Mouse (Mus musculus) kidney, adult 2 months (tissue): ENCODE measurements around the gene Pard6b. TPM values are rescaled to one million over a fixed set of nuclear protein-coding genes. Genes with fewer than 3 reads are reported as not detected.

Experiments
- DNase-seq: peaks from one replicate; pipeline ENCODE4 v3.0.0; 2021
- H3K27ac ChIP-seq: fragments of 200-500 bp; 2 replicates; pipeline ENCODE4 v1.5.1; 2012; ENCODE audit warnings: low read depth, low read length, control low read depth, inconsistent platforms; ENCODE audit not compliant: insufficient read depth
- H3K27me3 ChIP-seq: fragments of 200-500 bp; replicated peaks from 2 replicates; pipeline ENCODE4 v1.6.1; 2012; ENCODE audit warnings: mild to moderate bottlenecking, moderate library complexity, low read length, inconsistent platforms; ENCODE audit not compliant: control insufficient read depth, insufficient read depth
- H3K36me3 ChIP-seq: fragments of 200-500 bp; 2 replicates; pipeline ENCODE4 v1.6.1; 2012; ENCODE audit warnings: mild to moderate bottlenecking, moderate library complexity, low read length, inconsistent platforms; ENCODE audit not compliant: control insufficient read depth, insufficient read depth
- H3K4me1 ChIP-seq: fragments of 200-500 bp; 2 replicates; pipeline ENCODE4 v1.6.1; 2011; ENCODE audit warnings: low read length; ENCODE audit not compliant: control insufficient read depth, insufficient read depth
- H3K4me3 ChIP-seq: fragments of 200-500 bp; 2 replicates; pipeline ENCODE4 v1.5.1; 2011; ENCODE audit warnings: mild to moderate bottlenecking, low read depth, low read length, control low read depth; ENCODE audit not compliant: insufficient read depth
- CTCF ChIP-seq: fragments of 200-500 bp; conservative IDR thresholded peaks from 2 replicates; pipeline ENCODE4 v1.5.1; 2011; ENCODE audit warnings: low read depth, mild to moderate bottlenecking, control low read depth, low read length, moderate library complexity, mixed read lengths; ENCODE audit not compliant: insufficient read depth, insufficient read length
- POLR2A ChIP-seq: fragments of 200-500 bp; IDR thresholded peaks from one replicate; pipeline ENCODE4 v1.6.1; 2011; ENCODE audit warnings: low read depth, low read length, control low read depth
- WGBS: fragments of 180-500 bp; shearing (Covaris S2); methylation state at CpG from one replicate; pipeline ENCODE4 v1.1.7; 2018; 5-methylcytosine and 5-hydroxymethylcytosine counted together
- polyA plus RNA-seq: library from polyadenylated mRNA; depleted of rRNA; stranded (reverse); fragments of >200 nt; gene quantifications from 2 replicates; pipeline ENCODE4 v1.2.3, GENCODE M21; 2012; rRNA removed

Gene Pard6b
- polyA plus RNA-seq, 1 experiment = 44.4 TPM

DNA sequence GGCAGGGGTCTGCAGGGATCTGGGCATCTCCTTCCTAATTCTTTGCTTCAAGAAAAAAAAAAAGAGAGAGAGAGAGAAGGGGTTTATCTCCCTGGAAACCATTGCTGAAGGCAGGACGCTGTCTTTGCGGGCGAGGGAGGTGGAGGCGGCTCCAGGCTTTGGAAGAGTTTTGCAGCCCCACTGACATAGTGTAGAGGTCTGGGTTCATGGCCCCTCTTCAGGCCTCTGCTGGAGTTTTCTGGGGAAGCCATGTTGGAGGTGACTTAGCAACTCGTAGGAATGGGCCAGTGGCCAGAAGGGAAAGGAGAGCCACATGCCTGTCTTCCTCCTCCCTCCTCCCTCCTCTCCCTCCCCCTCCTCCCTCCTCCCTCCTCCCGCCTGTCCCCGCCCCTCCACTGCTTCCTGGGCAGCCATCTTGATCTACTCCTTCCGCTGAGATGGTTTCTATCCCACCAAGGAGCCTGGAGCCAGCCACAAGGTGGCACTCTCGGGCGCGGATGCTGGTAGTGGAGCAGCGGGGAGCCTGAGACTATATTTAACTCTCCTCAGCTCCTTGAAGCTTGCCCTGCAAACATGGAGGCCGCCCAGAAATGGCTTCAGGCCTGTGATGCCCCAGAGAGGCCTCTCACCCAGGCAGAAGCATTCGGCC, 47.5 kb downstream of the Pard6b start:
- H3K4me1 ChIP-seq = peaks cover 6% of the 10 kb centered on the region
- no peak overlapping the region for H3K4me3 ChIP-seq
- H3K27me3 ChIP-seq = no peaks in the 10 kb centered on the region
- TF ChIP-seq POLR2A = no peak
- TF ChIP-seq CTCF = peak; percentile 64
- DNase-seq = peak; percentile 94
- no peaks in the 10 kb centered on the region for H3K36me3 ChIP-seq
- H3K27ac ChIP-seq = peak overlapping the region; percentile 25
- WGBS = 41% methylated on average over 12 of the region's 14 CpGs

DNA sequence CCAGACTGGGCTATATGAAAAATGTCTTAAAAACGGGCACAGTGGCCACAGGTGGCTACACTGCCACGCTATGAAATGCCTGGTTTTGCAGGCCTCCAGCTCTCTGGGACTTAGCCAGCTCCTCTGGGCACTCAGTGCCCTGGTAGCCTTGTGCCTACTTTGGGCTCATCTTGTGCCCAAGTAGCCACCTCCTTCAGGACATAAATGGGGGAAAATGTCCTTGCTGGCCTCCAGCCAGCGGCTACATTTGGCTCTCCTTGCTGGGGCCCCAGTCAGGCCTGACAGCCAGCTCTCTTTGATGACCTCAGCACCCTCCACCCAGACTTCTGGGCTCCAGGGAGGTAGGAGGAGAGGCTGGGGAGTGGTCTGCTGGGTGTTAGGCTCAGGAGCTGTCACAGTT, 49.2 kb downstream of the Pard6b start:
- no peak for DNase-seq
- peaks cover 6% of the 10 kb centered on the region; the same call in 1 of the 2 replicates for H3K4me1 ChIP-seq
- 82% methylated on average over 3 of the region's 3 CpGs for WGBS
- no peak overlapping the region for H3K27ac ChIP-seq
- H3K4me3 ChIP-seq = no peak overlapping the region
- no peaks in the 10 kb centered on the region for H3K36me3 ChIP-seq
- no peaks in the 10 kb centered on the region for H3K27me3 ChIP-seq
- no peak for TF ChIP-seq CTCF

DNA sequence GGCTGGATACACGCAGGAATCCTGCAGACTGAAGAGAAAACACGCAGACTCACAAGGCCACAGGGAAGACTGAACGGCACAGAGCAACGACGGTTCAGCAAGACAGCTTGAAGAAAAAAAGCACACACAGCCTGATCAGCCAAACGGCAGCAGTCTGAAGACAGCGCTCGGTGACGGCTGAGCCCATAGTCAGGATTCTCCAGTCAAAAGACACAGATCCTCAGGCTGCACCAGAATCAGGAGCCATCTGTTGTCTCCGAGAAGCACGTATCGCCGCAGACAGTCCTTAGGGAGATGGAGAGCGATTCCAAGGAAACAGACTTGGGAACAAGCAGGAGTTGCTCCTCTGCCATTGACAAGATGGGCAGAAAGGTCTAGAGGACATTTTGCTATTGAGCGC, 56.4 kb downstream of the Pard6b start:
- no peaks in the 10 kb centered on the region for H3K36me3 ChIP-seq
- no peak overlapping the region for H3K4me3 ChIP-seq
- H3K27ac ChIP-seq = no peak overlapping the region
- WGBS = 79% methylated on average over 15 of the region's 15 CpGs
- no peaks in the 10 kb centered on the region for H3K4me1 ChIP-seq
- TF ChIP-seq POLR2A (no peak), CTCF (no peak)
- no peak for DNase-seq
- H3K27me3 ChIP-seq = no peaks in the 10 kb centered on the region

DNA sequence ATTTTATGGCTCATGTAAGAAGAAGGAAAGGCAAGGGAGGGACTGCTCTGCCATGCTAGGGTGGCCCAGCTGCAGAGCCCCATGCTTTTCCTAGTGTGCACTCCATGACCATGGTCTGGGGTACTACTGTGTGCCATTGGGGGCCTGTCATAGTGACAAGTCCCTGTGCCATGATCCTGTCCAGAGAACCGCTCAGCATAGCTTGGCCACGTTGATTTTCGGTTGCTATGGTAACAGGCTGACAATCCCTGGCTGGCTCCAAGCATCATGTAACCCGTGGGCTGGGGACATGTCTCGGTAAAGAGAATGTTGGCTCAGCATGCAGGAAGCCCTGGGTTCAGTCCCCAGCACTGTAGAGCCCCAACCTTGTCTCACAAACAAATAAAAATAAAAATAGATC, 63.0 kb downstream of the Pard6b start:
- 50% methylated on average over 5 of the region's 5 CpGs for WGBS

DNA sequence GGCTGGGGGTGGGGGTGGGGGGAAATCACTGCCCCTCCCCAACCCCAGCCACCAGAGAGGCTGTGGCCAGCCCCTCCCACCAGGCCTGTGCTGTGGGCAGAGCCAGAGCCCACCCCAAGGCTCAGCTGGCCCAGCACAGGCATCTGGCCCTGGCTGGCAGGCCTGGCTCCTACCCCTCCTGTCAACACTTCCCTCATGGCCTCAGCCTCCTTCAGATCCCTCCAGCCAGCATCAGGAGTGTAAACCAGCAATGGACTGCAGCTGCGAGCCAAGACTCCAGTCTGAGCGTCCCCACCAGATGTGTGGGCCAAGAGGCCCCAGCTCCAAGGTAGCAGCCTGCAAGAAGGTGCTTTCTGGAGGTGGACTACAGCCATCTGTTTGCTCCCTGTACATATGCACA, 64.6 kb downstream of the Pard6b start:
- Histone ChIP-seq H3K27ac (no peak overlapping the region), H3K27me3 (no peaks in the 10 kb centered on the region), H3K36me3 (no peaks in the 10 kb centered on the region), H3K4me3 (no peak overlapping the region), H3K4me1 (peaks cover 7% of the 10 kb centered on the region)
- DNase-seq = no peak
- TF ChIP-seq POLR2A (no peak), CTCF (no peak)
- 88% methylated on average over 2 of the region's 2 CpGs for WGBS

More for the DNA sequence above, 63.0 kb downstream of the Pard6b start:
- H3K27ac ChIP-seq = no peak overlapping the region
- no peaks in the 10 kb centered on the region for H3K27me3 ChIP-seq
- no peak for TF ChIP-seq CTCF
- TF ChIP-seq POLR2A = no peak
- no peak for DNase-seq
- no peaks in the 10 kb centered on the region for H3K36me3 ChIP-seq
- H3K4me1 ChIP-seq = peaks cover 7% of the 10 kb centered on the region
- no peak overlapping the region for H3K4me3 ChIP-seq

DNA sequence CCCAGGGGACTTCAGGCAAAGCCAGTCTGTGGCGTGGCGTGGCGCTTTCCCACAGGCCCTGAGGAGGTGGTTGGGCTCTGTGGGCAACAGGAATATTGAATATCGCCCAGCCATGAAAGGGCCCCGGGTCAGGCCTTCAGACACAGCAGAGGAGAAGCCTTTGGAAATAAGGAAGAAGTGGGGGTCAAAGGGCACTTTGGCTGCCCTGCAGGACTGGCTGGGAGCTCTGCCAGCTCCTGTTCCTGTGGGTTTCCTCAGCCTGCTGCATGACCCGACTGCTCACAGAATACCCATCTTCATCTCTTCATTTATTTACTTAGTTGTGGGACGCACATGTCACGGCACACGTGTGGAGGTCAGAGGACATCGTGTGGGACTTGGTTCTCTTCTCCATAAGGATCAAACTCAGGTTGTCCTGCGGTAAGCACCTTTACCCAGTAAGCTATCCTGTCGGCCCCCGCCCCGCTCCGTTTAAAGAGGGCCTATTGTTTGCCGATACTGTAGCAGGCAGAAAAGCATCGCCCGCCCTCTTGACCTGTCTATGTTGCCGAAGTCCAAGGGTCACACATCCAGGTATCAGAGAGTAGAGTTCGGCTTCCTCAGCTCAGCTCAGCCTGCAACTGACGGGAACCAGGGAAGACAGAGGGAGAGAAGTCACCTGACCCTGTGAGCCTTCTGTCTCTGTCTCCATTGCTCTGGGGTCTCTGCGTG, 67.1 kb downstream of the Pard6b start:
- H3K36me3 ChIP-seq = no peaks in the 10 kb centered on the region
- H3K4me3 ChIP-seq = no peak overlapping the region
- peak overlapping the region; percentile 69 for H3K27ac ChIP-seq
- peak; percentile 91 for DNase-seq
- H3K4me1 ChIP-seq = peaks cover 7% of the 10 kb centered on the region
- WGBS = 51% methylated on average over 22 of the region's 22 CpGs
- TF ChIP-seq CTCF (no peak), POLR2A (no peak)
- H3K27me3 ChIP-seq = no peaks in the 10 kb centered on the region

DNA sequence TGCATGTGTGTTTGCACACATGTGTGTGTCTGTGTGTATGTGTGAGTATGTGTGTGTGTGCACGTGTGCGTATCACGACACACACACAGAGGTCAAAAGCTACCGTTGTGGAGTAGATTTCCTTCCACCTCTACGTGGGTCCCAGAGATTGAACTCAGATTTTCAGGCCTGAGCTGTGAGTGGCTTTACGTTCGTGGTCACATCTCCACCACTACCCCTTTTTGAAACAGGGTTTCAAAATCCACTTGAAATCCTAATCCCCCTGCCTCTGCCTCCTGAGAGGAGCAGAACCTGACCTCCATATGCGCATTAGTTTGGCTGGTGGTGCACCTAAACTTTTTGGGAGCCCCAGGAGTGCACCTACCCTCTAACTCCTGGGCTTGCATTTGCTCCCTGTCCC, 68.4 kb downstream of the Pard6b start:
- Histone ChIP-seq H3K27me3 (no peaks in the 10 kb centered on the region), H3K27ac (no peak overlapping the region), H3K36me3 (no peaks in the 10 kb centered on the region), H3K4me3 (no peak overlapping the region), H3K4me1 (peaks cover 11% of the 10 kb centered on the region)
- DNase-seq = no peak
- no peak for TF ChIP-seq POLR2A
- WGBS = 93% methylated on average over 8 of the region's 8 CpGs

Other genes starting within 250 kb of the Pard6b start
- gene Ptpn1, start 148.9 kb upstream of the Pard6b start, polyA plus RNA-seq = 29.9 and 31.0 TPM in 2 replicates
- gene Ripor3, start 70.4 kb upstream of the Pard6b start, polyA plus RNA-seq = 12.3 and 13.0 TPM in 2 replicates
- gene Adnp, start 126.1 kb downstream of the Pard6b start, polyA plus RNA-seq = 14.9 and 15.8 TPM in 2 replicates
- gene Gm20716, start 149.4 kb downstream of the Pard6b start, polyA plus RNA-seq = 3.4 and 8.5 TPM in 2 replicates
- gene Dpm1, start 149.6 kb downstream of the Pard6b start, polyA plus RNA-seq = 35.8 and 36.6 TPM in 2 replicates
- gene Mocs3, start 149.6 kb downstream of the Pard6b start, polyA plus RNA-seq = 9.3 and 14.8 TPM in 2 replicates
- 0.77 and 0.95 TPM in 2 replicates for gene Kcng1, start 200.7 kb downstream of the Pard6b start, polyA plus RNA-seq